Mouse (Mus musculus): ENCODE measurements around the gene Ttyh2.

DNA sequence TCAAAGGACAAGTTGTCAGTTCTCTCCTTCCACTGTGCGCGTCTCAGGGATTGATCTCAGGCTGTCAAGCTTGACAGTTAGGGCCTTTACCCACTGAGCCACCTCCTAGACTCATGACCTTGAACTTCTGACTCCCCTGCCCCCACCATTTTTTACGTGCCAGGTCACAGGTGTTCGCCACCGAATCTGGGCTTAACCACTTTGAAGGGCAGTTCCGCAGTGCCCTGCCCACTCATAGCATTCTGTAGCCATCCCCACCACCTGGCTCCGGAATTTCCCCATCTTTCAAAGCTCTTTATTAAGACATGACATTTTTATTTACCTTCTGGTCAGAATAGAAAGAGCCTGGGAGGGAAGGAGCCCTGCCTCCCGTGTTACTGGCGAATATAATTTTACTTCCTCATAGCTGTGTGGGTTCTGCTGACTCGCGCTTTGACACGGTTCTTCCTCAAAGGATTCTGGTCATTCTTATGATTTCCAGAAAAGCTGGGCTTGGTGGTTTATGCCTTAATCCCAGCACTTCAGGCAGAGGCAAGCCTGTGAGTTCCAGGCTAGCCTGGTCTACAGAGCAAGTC lies 72.4 kb downstream of the Ttyh2 start:
- TF ChIP-seq CTCF (IDR thresholded peaks at IDR 0.05; ENCODE audit: low read depth, low read length) (no peak), GATA1 (IDR thresholded peaks at IDR 0.05; ENCODE audit: borderline replicate concordance, low read length) (no peak), TAL1 (conservative IDR thresholded peaks at IDR 0.05; ENCODE audit: low read depth, low read length) (no peak)
